19 mouse cellular contexts compared by ENCODE assay signal in genomic region chr9:26663544-26663943, GRCm38 (mm10).
DNase-seq lines count a peak whose midpoint lies in the region; ATAC-seq lines count a peak whose summit lies in the region.
"Had no signal": no experiment of that assay in that cellular context is flagged by ENCODE, and none has a peak within 500 bp of the region (broad histone marks: within the 10 kb centered on the region; RNA-seq: fewer than 3 reads in every experiment).

No protein-coding gene starts in this region.

- no peaks in the 10 kb centered on the region for H3K9me3 ChIP-seq in forebrain, embryonic 16.5 days (ENCODE audit: control insufficient read depth, low read length)
- no peaks in the 10 kb centered on the region for H3K9me3 ChIP-seq in forebrain, embryonic 12.5 days
- H3K9me3 ChIP-seq: embryonic facial prominence, embryonic 10.5 days; G1E; heart, embryonic 13.5 days; hindbrain, embryonic 15.5 days had no signal

- H3K4me3 ChIP-seq in forebrain, embryonic 16.5 days (replicated peaks; ENCODE audit: low read length), result no peak overlapping the region
- no peak overlapping the region for H3K4me3 ChIP-seq in forebrain, embryonic 12.5 days (replicated peaks)
- H3K4me3 ChIP-seq: embryonic facial prominence, embryonic 10.5 days; heart, embryonic 13.5 days; hindbrain, embryonic 15.5 days had no signal

- H3K27me3 ChIP-seq in forebrain, embryonic 16.5 days (replicated peaks; ENCODE audit: control insufficient read depth, insufficient read depth, low read length), result no peaks in the 10 kb centered on the region
- H3K27me3 ChIP-seq in forebrain, embryonic 12.5 days, result no peaks in the 10 kb centered on the region
- H3K27me3 ChIP-seq: heart, embryonic 13.5 days; hindbrain, embryonic 15.5 days had no signal

- no peak overlapping the region for H3K27ac ChIP-seq in forebrain, embryonic 16.5 days (ENCODE audit: low read length)
- H3K27ac ChIP-seq in forebrain, embryonic 12.5 days, result no peak overlapping the region
- H3K27ac ChIP-seq: embryonic facial prominence, embryonic 10.5 days; heart, embryonic 13.5 days; hindbrain, embryonic 15.5 days had no signal

- no CpG with 5 or more reads among the region's 1 CpGs for WGBS in forebrain, embryonic 16.5 days
- 80% methylated on average over 1 of the region's 1 CpGs for WGBS in forebrain, embryonic 12.5 days

- no peak overlapping the region for H3K9ac ChIP-seq in forebrain, embryonic 16.5 days (replicated peaks; ENCODE audit: low read depth, low read length)
- H3K9ac ChIP-seq in forebrain, embryonic 12.5 days, result no peak overlapping the region
- H3K9ac ChIP-seq: heart, embryonic 13.5 days; hindbrain, embryonic 15.5 days had no signal

- peak; percentile 58; the same call in 1 of the 2 replicates for ATAC-seq in forebrain, embryonic 16.5 days
- no peak for ATAC-seq in forebrain, embryonic 12.5 days (ENCODE audit: low FRiP score)
- ATAC-seq: CD4-positive, CD25-positive, alpha-beta regulatory T cell, adult 4 months; intestine, embryonic 16.5 days had no signal

- no peak overlapping the region for H3K4me2 ChIP-seq in forebrain, embryonic 16.5 days (ENCODE audit: low read length)
- H3K4me2 ChIP-seq in forebrain, embryonic 12.5 days, result no peak overlapping the region
- H3K4me2 ChIP-seq: heart, embryonic 13.5 days; hindbrain, embryonic 15.5 days had no signal

- peaks cover 5% of the 10 kb centered on the region for H3K4me1 ChIP-seq in forebrain, embryonic 16.5 days (replicated peaks; ENCODE audit: control insufficient read depth, insufficient read depth, low read length)
- H3K4me1 ChIP-seq in forebrain, embryonic 12.5 days, result no peaks in the 10 kb centered on the region
- H3K4me1 ChIP-seq: embryonic facial prominence, embryonic 10.5 days; heart, embryonic 13.5 days; hindbrain, embryonic 15.5 days had no signal

- H3K36me3 ChIP-seq in forebrain, embryonic 16.5 days (ENCODE audit: control insufficient read depth, insufficient read depth), result no peaks in the 10 kb centered on the region
- H3K36me3 ChIP-seq in forebrain, embryonic 12.5 days (replicated peaks), result no peaks in the 10 kb centered on the region
- H3K36me3 ChIP-seq: embryonic facial prominence, embryonic 10.5 days; G1E; heart, embryonic 13.5 days; hindbrain, embryonic 15.5 days had no signal

- DNase-seq in cerebellum, postnatal 10 days, result peak; percentile 68 to 77
- DNase-seq in cerebellum, adult 11-12 months, result no peak
- peak; percentile 17 for DNase-seq in layer of hippocampus, adult 11-12 months (ENCODE audit: low spot score)
- DNase-seq in layer of hippocampus, postnatal 25 days (ENCODE audit: extremely low spot score in 1 of 2, low spot score in 1 of 2), result no peak
- DNase-seq in brain, adult 2 months (ENCODE audit: low read depth, low spot score), result peak; percentile 29
- DNase-seq: adrenal gland, adult 8-10 months; adrenal gland, postnatal 36 days; B cell, adult 2 months; cerebellum, adult 18-20 months; gastrocnemius, postnatal 14 days; heart, postnatal 36 days had no signal

Comparison
In these comparisons a context has a peak if more than half of its experiments do, and no peak if none do; other contexts are left out.
1. DNase-seq: peak in cerebellum, postnatal 10 days (2 of 2), layer of hippocampus, adult 11-12 months (single experiment) and brain, adult 2 months (single experiment); none in cerebellum, adult 11-12 months (single experiment) and layer of hippocampus, postnatal 25 days (0 of 2).